Mouse (Mus musculus) lung, adult 2 months (tissue): ENCODE data around the gene Hist1h4a. TPM values are rescaled to one million over a fixed set of nuclear protein-coding genes. Genes with fewer than 3 reads are reported as not detected.
"Not testable (repeated sequence)": the region's sequence is repeated elsewhere in the genome, so short reads cannot be mapped to it uniquely, and the experiment has no call there.

Experiments used
- DNase-seq: peaks from one replicate; pipeline ENCODE4 v3.0.0; 2022
- H3K4me1 ChIP-seq: fragments of 200-500 bp; 2 replicates; pipeline ENCODE4 v1.6.1; 2011; ENCODE audit warnings: low read length; ENCODE audit not compliant: control insufficient read depth, insufficient read depth
- H3K4me3 ChIP-seq: fragments of 200-500 bp; replicated peaks from 2 replicates; pipeline ENCODE3; 2011; ENCODE audit warnings: low read depth, mild to moderate bottlenecking, control low read depth, low read length; ENCODE audit errors: extremely low read depth
- CTCF ChIP-seq: fragments of 200-500 bp; IDR thresholded peaks from 2 replicates; pipeline ENCODE4 v1.5.1; 2011; ENCODE audit warnings: mild to moderate bottlenecking, low read length, control low read depth; ENCODE audit not compliant: insufficient read depth
- POLR2A ChIP-seq: fragments of 200-500 bp; IDR thresholded peaks from 2 replicates; pipeline ENCODE4 v1.6.1; 2011; ENCODE audit warnings: low read depth, mild to moderate bottlenecking, control low read depth, low read length, borderline replicate concordance; ENCODE audit errors: extremely low read depth
- WGBS: fragments of 180-500 bp; shearing (Covaris S2); methylation state at CpG from one replicate; pipeline ENCODE4 v1.1.7; 2018; 5-methylcytosine and 5-hydroxymethylcytosine counted together
- polyA plus RNA-seq: library from polyadenylated mRNA; depleted of rRNA; stranded (reverse); fragments of >200 nt; gene quantifications from 2 replicates; pipeline ENCODE4 v1.2.3, GENCODE M21; 2012

The Hist1h4a gene
- polyA plus RNA-seq, 1 experiment: 2.4 TPM

DNA sequence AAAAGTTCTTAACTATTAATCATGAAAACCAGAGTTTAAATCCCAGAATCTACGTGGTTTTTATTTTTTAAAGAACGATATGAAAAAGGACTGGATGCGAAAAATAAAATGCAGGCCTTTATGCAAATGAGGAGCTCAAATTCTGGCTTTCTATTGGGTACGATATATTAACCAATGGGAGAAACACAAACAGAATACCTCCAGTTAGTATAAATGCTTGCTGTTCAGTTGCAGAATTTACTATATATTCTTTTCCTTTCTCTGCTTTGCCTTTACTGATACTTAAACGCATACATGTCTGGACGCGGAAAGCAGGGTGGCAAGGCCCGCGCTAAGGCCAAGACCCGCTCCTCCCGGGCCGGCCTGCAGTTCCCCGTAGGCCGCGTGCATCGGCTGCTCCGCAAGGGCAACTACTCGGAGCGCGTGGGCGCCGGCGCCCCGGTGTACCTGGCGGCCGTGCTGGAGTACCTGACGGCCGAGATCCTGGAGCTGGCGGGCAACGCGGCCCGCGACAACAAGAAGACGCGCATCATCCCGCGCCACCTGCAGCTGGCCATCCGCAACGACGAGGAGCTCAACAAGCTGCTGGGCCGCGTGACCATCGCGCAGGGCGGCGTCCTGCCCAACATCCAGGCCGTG is 10.1 kb downstream of the Hist1h4a start, which contains the start of gene Hist1h2ab:
Hist1h2ab (plus strand) TSS at position 288 of the 639 bp plus-strand sequence.
- DNase-seq: peak; percentile 55
- under 1% methylated on average over 34 of the region's 47 CpGs for WGBS

GRCm38 (mm10) chr13:23749563-23750121 is 11.4 kb downstream of the Hist1h4a start:
- no peak for TF ChIP-seq POLR2A
- no peak for TF ChIP-seq CTCF
- DNase-seq: no peak
- peaks cover 3% of the 10 kb centered on the region; the same call in 1 of the 2 replicates for H3K4me1 ChIP-seq
- WGBS: 82% methylated on average over 5 of the region's 5 CpGs
- no peak overlapping the region for H3K4me3 ChIP-seq

More for the DNA sequence above, 10.1 kb downstream of the Hist1h4a start, which contains the start of gene Hist1h2ab:
- H3K4me1 ChIP-seq: not testable (repeated sequence)
- peak within 1 kb of the TSS; percentile 62 for H3K4me3 ChIP-seq
- peak; percentile 33; the same call in 1 of the 2 replicates for TF ChIP-seq POLR2A

GRCm38 (mm10) chr13:23747892-23748288 is 13.1 kb downstream of the Hist1h4a start:
- Histone ChIP-seq H3K4me1 (peaks cover 3% of the 10 kb centered on the region; the same call in 1 of the 2 replicates), H3K4me3 (no peak overlapping the region)
- 12% methylated on average over 4 of the region's 4 CpGs for WGBS
- no peak for DNase-seq
- TF ChIP-seq POLR2A (no peak), CTCF (no peak)

GRCm38 (mm10) chr13:23747081-23747891 is 13.7 kb downstream of the Hist1h4a start:
- H3K4me3 ChIP-seq: no peak overlapping the region
- WGBS: 7% methylated on average over 13 of the region's 13 CpGs
- DNase-seq: no peak
- TF ChIP-seq CTCF (no peak), POLR2A (no peak)
- H3K4me1 ChIP-seq: peaks cover 3% of the 10 kb centered on the region; the same call in 1 of the 2 replicates

GRCm38 (mm10) chr13:23746201-23747080 is 14.6 kb downstream of the Hist1h4a start, which contains the start of gene Hist1h2bb:
Hist1h2bb (plus strand) TSS chr13:23746734.
- peak; percentile 77 for DNase-seq
- TF ChIP-seq POLR2A: peak; percentile 61; the same call in 1 of the 2 replicates
- H3K4me1 ChIP-seq: not testable (repeated sequence)
- peak within 1 kb of the TSS; percentile 77 for H3K4me3 ChIP-seq
- under 1% methylated on average over 43 of the region's 58 CpGs for WGBS

GRCm38 (mm10) chr13:23745381-23746161 is 15.5 kb downstream of the Hist1h4a start, which contains the start of gene Hist1h3c:
Hist1h3c (minus strand) TSS chr13:23745602.
- Histone ChIP-seq H3K4me3 (peak within 1 kb of the TSS; percentile 77), H3K4me1 (peaks cover 7% of the 10 kb centered on the region)
- no peak for TF ChIP-seq POLR2A
- TF ChIP-seq CTCF: no peak
- 2% methylated on average over 25 of the region's 28 CpGs for WGBS
- peak; percentile 76 for DNase-seq

DNA sequence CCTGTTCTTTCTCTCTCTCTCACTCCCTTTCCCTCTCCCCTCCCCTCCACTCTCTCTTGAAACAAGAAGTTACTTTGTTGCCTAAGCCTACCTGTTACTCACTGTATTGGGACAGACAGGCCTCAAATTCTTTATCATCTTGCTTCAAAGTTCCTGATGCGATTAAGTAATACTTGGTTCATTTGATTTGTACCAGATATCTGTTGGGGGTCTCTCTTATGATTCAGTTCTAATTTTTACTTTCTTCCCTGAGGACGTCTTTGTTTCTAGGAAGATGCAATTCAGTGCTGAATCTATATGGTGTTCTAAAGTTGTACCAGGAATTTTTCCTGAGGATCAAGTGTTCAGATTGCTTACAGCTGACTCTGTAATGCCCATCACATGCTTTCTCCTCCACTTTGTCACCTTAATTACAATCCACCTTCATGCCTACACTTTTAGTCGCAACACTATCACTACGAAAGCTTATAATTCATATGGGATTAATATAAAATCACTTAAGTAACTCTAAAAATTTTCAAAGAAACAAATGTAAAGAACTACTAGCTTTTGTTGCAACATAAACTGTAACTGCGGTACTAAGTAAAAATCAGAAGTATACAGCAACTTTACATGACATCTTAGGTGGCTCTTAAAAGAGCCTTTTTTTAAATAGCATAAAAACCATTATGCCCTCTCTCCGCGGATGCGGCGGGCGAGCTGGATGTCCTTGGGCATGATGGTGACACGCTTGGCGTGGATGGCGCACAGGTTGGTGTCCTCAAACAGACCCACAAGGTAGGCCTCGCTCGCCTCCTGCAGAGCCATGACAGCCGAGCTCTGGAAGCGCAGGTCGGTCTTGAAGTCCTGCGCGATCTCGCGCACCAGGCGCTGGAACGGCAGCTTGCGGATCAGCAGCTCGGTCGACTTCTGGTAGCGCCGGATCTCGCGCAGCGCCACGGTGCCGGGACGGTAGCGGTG is 16.3 kb downstream of the Hist1h4a start:
- peaks cover 7% of the 10 kb centered on the region for H3K4me1 ChIP-seq
- 7% methylated on average over 24 of the region's 36 CpGs for WGBS
- no peak for DNase-seq
- TF ChIP-seq POLR2A (no peak), CTCF (no peak)
- H3K4me3 ChIP-seq: no peak overlapping the region
